Mouse (Mus musculus) adipocyte (in vitro differentiated cells): Measurements from ENCODE around the gene Slc9a1.

Experiments used
- DNase-seq: peaks from one replicate; pipeline ENCODE4 v3.0.0-alpha.2; 2016; ENCODE audit warnings: low spot score

Gene Slc9a1

GRCm38 (mm10) chr4:133403611-133404228 lies 34.2 kb downstream of the Slc9a1 start:
- DNase-seq: no peak

GRCm38 (mm10) chr4:133404256-133404655 lies 34.8 kb downstream of the Slc9a1 start:
- DNase-seq: no peak

- no peak for DNase-seq
These were observed 37.0 kb downstream of the Slc9a1 start for GRCm38 (mm10) chr4:133406313-133407056.

- no peak for DNase-seq
These were observed 37.7 kb downstream of the Slc9a1 start for GRCm38 (mm10) chr4:133407114-133407787.

- DNase-seq: no peak
These were observed 38.5 kb downstream of the Slc9a1 start for GRCm38 (mm10) chr4:133408006-133408405.

- DNase-seq: no peak
These were observed 41.5 kb downstream of the Slc9a1 start for GRCm38 (mm10) chr4:133410994-133411393.

- no peak for DNase-seq
These were observed 42.6 kb downstream of the Slc9a1 start for GRCm38 (mm10) chr4:133412096-133412495.

GRCm38 (mm10) chr4:133412575-133413540 lies 43.4 kb downstream of the Slc9a1 start:
- no peak for DNase-seq

GRCm38 (mm10) chr4:133413617-133414016 lies 44.1 kb downstream of the Slc9a1 start:
- no peak for DNase-seq

GRCm38 (mm10) chr4:133414920-133415319 lies 45.4 kb downstream of the Slc9a1 start:
- DNase-seq: no peak

- DNase-seq: peak; percentile 19
These were observed 50.0 kb downstream of the Slc9a1 start for GRCm38 (mm10) chr4:133419312-133420004.

- DNase-seq: no peak
These were observed 52.5 kb downstream of the Slc9a1 start for GRCm38 (mm10) chr4:133421989-133422388.

GRCm38 (mm10) chr4:133422601-133423000 lies 53.1 kb downstream of the Slc9a1 start:
- DNase-seq: no peak

- DNase-seq: peak; percentile 32
These were observed 53.6 kb downstream of the Slc9a1 start for GRCm38 (mm10) chr4:133423108-133423507.

GRCm38 (mm10) chr4:133423691-133424090 lies 54.2 kb downstream of the Slc9a1 start:
- no peak for DNase-seq

GRCm38 (mm10) chr4:133424100-133424499 lies 54.6 kb downstream of the Slc9a1 start:
- DNase-seq: peak; percentile 67

- no peak for DNase-seq
These were observed 56.6 kb downstream of the Slc9a1 start for GRCm38 (mm10) chr4:133426141-133426540.

- DNase-seq: no peak
These were observed 62.0 kb downstream of the Slc9a1 start for GRCm38 (mm10) chr4:133431508-133431907.

- DNase-seq: no peak
These were observed 63.2 kb downstream of the Slc9a1 start for GRCm38 (mm10) chr4:133432560-133433171.

- DNase-seq: no peak
These were observed 66.4 kb downstream of the Slc9a1 start for GRCm38 (mm10) chr4:133435921-133436320.
